Mouse (Mus musculus): ENCODE measurements around the gene Ccdc34.
"Not testable (repeated sequence)": the region's sequence is repeated elsewhere in the genome, so short reads cannot be mapped to it uniquely, and the experiment has no call there.

Gene Ccdc34

DNA sequence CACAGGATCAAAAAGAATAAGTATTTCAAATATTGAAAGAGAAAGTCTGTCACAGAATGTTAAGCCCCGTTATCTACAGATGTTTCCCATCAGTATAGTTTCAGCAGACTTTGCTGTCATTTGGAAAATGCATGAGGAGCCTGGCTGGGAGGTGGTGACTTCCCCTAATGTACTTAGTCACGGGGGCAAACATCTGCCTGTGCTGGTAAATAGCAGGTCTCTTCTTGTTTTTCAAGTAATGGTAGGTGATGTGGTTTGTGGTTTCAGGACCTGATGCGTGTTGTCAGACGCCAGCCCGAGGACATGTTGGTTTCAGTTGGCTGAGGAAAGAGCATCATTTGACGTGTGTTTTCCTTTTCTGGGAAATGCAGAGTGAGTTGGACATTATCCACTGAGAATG is 62.9 kb downstream of the Ccdc34 start:
- DNase-seq (ENCODE audit: low read depth), result no peak

DNA sequence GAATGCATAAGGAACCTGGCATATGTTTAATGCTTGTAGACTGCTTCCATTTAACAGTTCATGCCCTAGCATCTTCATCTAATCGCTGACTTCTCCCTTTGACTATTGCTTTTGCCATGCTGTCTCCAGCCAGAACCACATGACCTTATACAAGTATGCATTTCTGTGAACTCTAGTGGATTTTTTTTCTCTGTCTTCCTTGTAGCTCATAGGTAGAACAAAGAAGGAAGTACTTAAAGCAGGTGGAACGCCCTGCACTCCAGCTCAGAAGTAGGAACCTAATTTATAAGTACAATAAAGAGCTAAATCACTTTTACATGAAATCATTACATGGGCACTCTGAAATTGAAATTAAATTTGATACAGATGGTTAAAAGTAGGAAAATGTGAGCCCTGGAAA is 65.4 kb downstream of the Ccdc34 start:
- no peak for DNase-seq (ENCODE audit: low read depth)

DNA sequence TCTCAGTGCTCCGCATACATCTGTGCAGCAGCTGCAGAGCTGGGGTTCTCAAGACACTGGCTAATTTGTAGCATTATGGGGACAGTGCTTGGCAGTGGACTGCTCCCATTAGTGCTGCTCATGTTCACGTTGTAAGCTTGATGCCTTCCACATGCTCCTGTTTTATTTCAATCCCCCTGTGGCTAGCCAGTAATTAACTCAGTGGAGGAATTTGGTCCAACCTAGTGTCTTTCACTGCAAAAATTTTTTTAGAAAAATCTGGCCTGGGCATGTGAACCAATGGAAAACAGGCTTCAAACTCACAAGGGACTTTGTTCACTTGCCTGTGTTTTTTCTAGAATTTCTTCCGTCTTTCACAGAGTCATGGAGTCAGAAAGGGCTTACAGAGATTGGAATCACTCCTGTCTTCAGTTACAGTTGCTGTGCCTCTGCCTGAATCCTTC is 68.1 kb downstream of the Ccdc34 start:
- DNase-seq (ENCODE audit: low read depth), result no peak

DNA sequence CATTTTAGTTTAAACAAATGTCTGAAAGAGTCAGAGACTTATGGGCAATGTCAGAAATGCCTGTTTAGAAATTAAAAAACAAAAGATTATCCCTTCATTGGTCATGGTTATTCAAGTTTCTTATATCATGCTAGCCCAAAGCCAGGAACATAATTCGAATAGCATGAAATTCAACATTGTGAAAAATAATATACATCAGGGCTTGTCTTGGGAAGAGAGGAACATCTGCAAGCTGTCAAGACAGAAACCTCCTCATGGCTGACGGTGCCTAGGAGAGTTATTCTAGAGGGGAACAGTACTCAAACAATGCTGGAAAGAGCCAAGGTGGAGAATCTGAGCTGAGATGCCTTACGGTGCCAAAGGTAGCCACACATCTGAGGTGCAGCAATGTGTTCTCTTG is 96.5 kb downstream of the Ccdc34 start:
- no peak for DNase-seq (ENCODE audit: low read depth)

DNA sequence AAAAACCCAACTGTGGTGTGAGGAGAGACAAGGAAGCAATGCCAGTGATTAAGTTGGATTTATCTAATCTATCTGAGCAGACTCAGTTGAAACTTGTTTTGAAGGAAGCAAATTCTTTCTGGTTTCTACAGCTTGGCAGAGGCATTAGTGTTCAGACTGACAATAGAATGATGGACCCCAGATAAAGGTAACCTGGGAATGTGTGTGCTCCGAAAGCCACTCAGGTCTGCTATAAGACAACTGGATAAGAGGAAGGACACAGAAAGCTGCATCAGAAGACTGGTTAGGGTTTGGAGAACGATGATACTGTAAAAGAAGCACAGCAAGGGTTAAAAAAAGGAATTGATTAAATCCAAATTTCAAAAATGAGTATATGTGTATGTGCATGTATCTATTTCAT is 111.8 kb downstream of the Ccdc34 start:
- no peak for DNase-seq (ENCODE audit: low read depth)

DNA sequence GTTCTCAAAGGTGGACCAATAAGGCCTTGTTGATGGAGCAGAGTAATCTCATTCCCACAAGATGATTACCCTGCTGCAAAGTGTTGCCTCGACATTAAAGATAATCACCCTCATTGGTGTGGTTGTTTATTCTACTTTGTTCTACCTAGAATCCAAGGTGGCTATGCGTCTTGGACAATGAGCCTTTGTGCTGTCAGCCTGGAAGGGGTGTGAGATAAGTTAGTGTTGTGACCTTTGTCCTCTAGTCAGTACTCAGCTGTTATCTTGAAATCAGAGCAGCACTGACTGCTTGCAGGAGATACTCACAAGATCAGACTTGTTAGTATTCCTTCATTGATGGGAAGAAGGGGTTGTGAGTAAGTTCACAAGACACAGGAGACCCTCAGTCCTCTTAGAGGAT is 114.0 kb downstream of the Ccdc34 start:
- DNase-seq (ENCODE audit: low read depth), result no peak

DNA sequence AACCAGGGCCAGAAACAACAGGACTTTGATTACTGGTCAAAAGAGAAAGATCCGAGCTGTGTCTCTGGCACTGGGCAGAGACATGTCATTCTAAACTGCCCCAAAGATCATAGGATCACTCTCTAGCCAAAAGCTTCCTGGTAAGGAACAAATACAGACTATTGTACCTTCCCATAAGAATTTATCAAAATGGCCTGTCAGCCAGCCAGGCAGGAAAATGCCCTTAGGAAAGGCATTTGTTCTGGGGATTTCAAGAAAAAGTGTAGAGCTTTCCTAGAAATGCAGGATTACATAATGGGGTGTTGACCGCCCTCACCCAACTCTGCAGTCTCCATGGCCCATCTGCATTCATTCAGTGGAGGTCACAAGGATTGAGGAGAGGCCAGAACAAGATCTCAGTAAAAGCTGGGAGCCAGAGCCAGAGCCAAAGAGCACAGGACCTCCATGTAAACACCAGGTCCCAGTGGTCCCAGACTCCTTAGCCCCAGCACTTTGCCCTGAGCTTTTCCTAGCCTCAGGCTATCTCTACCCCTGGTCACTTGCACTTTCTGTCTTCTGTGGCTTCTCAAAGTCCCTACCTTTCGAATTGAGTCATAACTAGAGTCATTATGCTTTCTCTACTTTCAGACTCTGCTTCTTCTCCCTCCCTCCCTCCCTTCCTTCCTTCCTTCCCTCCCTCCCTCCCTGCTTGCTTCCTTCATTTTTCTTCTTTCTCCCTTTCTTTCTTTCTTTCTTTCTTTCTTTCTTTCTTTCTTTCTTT is 115.9 kb downstream of the Ccdc34 start:
- peak; percentile 54 for DNase-seq (ENCODE audit: low read depth)

DNA sequence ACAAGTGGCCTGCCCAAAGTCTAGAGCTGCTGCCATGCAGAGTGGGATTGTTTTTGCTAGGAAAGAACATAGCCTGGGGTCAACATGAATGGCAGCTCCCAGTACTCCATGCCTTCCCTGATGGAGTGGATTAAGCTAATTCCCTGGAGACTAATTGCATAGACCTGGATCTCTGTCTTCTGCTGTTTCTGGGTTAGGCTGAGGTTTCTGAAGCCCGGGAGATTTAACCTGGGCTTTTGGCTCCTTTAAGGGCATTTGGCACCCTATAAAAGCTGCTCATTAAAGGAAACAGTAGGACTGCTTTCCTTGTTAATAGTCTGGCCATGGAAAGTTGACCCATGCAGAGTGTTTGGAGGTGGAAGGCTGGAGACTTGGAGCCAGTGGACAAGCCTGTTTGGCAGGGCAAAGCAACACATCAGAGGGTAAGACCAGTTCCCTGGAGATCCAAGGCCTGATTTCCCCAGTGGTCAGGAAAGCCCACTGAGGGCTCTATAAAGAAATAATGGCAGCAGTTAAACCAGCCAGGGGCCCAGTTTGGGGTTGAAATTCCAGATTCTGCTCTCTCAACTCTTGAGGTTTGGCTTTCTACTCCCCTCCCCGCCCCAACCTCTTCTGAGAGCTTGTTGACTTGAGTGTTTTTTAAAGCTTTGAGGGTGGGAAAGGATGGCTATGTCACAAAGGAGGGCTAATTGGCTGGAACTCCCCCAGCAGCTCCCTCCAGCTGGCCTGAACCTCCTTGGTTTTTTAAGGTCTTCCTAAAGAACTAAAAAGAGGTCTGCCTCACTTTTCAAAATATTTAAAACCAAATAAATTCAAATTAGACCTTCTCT is 117.4 kb downstream of the Ccdc34 start:
- peak; percentile 39 for DNase-seq (ENCODE audit: low read depth)

DNA sequence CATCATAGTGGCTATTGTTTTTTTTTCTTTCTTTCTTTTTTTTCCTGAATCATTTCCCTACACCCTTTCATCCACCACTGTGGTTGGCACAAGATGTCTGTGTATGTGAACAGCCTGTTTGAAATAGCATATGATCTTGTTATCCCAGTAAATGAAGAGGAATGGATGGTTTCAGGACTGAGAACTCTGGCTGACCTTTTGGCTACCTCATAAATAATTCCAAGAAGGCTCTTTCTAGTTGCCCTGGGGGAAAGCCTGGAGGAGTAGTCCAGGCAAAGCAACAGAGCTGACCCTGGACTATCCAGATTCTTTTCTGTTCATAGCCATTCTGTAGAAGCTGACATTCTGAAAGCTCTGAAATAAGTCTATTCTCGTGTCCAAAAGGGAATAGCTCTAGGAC is 119.7 kb downstream of the Ccdc34 start:
- DNase-seq (ENCODE audit: low read depth), result peak; percentile 63

DNA sequence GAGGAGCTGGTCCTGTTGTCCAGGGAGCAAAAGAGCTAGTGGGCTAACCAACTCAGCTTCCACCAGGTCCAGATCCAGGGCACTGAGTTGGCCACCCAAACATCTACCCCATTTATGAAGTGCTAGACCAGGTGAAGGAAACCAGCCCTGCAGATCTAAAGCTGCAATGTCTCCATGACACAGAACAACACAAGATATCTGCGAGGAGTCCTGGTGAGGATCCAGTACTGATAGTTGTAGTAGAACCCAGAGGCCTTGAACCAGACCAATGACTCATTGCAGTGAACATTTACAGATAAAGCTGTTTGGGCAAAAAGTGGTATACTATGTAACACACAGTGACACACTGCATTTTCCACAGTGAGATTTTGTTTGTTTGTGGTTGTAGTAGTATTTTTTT is 120.5 kb downstream of the Ccdc34 start:
- DNase-seq (ENCODE audit: low read depth), result no peak

DNA sequence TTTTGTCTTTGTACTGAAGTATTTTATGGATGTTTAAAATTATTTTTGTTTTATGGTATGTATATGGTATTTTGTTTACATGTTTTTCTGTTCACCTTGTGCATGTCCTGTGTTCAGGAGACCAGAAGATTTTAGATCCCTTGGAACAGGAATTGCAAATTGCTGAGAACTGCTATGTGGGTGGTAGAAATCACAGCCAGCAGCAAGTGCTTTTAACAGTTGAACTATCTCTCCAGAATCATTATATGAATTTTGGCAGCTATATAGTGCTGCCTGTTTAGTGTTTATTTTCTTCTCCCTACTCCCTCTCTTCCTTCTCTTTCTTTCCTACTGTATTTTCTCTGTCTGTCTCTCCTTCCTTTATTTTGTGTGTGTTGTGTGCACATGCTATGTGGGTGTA is 130.4 kb downstream of the Ccdc34 start:
- DNase-seq (ENCODE audit: low read depth), result not testable (repeated sequence)

DNA sequence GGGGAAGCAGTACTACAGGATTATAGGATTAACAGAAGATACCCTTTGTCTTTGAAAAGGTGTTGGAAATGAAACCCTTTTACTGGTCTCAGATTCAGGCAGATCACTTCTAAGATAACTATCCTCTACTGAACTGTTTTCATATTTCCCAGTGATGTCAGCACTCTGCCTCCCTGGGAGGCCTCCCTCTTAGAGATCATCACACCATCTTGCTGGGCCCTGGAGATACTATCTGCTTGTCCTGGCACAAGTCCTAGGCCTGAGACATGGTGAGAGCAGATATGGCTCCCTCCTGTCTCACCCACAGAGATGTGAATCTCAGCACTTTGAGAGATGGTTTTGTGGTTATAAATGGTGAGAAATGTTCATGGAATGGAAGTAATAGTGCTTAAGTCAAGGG is 131.6 kb downstream of the Ccdc34 start:
- peak; percentile 74 for DNase-seq (ENCODE audit: low read depth)

DNA sequence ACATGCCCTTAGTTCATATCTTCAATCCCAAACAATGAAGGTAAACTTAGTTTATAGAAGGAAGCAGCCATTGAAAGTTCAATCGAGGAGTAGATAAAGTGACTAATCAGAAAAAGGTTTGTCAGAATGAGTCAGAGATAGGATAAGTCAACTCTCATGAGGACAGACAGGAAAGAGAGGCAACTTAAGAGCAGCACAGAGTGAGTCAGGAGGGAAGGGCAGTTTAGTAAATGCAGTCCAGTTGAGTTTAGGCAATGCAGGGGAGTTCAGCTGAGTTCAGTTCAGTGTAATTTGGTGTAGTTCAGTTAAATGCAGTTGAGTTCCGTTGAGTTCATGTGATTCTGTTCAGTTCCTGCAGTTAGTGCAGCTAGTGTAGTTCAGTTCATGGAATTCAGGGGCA is 138.7 kb downstream of the Ccdc34 start:
- DNase-seq (ENCODE audit: low read depth), result peak; percentile 52

DNA sequence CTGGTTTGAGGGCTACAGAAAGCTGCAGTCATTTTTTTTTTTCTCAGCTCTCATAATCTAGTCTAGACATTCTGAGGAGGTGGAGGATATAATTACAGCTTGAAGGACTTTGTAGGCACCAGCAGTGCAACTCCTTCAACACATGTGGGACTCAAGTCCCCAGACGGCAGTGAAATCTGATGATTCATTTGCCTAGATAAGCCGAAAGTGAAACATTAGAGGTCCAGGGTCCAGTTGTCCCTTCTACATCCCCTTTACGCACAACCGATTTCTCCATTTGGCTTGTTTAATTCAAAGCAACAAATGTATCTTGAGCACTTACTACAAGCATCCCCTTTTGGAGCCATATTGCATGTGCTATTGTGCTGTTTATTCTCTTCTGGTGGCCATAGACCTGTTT is 147.4 kb downstream of the Ccdc34 start:
- DNase-seq (ENCODE audit: low read depth), result no peak

DNA sequence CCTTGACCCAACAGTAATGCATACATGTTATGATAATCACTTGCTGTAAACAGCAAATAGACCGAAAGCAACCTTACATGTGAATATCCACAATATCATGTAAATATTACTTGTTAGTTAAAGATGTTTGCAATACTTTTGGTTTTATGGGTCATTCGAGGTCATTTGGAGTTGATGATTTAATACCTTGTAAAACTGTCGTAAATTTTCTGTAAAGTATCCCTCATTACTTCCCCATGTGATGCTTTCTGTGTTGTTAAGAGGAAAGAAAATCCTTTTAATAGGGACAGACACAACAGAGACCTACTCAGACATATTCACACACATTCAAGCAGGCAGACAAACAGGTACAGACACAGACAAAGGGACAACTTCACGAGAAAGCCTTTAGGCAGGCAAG is 150.1 kb downstream of the Ccdc34 start:
- peak; percentile 56 for DNase-seq (ENCODE audit: low read depth)

DNA sequence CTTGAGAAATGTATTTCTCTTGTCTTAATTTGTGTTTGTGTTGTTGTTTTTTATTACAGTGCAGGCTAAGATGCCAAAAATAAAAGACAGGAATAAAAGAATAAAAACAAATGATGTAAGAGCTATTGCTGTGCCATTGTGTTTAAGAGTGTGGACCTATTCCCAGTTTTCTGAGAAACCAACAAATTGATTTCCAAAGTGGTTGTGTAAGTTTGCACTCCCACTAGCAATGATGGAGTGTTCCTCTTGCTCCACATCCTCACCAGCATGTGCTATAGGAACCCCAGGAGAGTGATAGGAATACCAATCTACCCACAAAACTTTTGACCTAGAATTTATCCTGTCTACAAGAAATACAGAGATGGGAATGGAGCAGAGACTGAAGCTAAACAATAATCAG is 150.7 kb downstream of the Ccdc34 start:
- DNase-seq (ENCODE audit: low read depth), result peak; percentile 67

DNA sequence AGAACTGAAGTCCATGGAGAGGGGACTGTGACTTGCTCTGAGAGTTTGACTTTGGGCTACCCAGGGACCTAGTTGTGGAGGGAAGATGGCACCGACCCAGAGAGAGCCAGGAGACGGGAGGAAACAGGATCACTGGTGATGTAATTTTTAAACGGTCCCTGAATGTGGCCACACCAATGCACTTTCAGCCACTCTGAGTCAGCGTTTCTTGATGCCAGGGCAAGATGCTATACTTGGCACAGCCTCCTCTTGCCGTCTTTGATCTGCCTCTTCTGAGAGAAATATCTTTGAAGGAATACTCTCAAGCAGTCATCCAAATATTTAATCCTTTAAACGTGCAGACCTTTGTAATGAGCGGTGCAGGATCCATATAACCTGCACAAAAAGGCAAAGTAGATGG is 154.8 kb downstream of the Ccdc34 start:
- DNase-seq (ENCODE audit: low read depth), result peak; percentile 46

DNA sequence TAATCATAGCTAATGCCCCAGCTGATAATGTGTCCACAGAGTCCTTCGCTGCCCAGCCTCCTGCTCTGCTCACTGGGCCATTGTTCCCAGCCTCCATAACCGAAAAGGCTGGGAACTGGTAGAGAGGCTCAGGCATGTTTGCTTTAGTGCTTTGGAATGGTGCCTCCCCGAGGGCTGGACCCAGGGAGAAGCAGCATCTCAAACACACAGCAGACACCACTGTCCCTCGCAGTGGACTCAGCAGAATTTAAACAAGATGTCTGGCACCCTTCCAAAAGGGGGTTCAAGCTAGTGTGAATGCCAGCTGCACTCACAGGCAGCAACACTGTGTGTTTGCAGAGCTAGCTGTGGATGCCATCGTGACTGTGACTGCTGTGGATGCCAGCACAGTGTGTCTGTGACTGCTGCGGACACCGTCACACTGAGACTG is 156.2 kb downstream of the Ccdc34 start:
- peak; percentile 62 for DNase-seq (ENCODE audit: low read depth)

DNA sequence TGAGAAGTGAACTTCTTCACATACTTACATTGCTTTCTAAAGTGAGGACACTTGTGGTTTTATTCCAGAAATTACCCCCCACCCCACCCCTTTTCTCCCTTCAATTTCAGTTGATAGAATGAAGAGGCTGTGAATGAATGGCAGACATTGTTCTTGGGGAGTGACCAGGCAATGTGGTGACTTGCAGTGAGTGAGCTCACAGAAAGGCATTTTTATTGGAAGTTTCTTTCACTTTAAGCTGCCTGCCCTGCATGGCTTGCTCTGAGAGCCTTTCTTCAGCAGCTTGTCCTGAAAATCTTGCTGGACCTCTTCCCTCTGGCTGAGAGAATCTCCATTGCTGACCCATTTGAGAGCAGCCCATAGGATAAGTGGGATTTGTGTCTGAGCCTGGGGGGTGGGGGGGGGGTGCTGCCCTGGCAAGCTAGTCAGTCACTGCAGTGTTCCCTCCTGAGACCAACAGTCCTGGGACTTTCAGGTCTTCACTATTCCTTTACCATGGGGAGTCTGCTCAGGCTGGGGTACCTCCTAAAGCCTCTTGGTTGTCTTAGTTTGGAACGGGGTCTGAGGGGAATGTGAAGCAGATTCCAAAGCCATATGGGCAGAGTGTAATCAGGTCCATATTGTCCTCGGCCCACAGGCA is 159.3 kb downstream of the Ccdc34 start:
- peak; percentile 73 for DNase-seq (ENCODE audit: low read depth)

DNA sequence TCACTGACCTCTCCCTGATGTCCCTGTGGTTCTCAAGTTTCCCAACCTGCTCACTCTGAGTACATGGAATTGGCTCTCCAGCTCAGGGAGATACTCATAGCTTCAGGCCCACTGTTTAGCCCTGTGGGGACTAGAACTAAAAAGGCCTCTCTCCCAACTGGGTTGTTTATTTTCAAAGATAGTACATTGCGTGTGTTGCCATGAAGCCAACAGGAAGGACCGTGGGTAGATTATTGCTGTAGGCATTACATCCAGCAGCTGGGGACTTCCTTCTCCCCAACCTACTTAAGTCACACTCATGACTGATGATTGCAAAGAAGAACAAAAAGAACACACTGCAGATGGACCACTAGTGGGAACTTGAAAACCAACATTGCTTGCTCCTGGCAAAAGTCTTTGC is 159.8 kb downstream of the Ccdc34 start:
- DNase-seq (ENCODE audit: low read depth), result peak; percentile 35

DNA sequence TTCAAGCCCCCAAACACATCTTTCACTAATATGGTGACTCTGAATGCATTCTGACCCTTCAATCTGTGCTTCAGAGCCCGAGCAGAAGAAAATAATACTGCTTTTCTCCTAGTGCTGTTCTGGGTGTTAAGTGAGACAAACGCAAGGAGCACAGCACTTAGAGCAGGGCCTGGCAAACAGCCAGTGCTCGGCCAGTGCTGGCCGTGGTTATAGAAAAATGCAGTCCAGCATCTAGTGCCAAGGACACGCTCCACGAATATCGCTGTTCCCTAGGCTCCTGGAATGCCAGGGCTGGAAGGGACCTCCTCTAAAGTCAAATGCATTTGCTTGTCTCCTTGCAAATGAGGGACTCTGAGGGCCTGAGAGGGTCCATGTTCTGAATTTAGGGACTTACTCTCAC is 160.3 kb downstream of the Ccdc34 start:
- peak; percentile 79 for DNase-seq (ENCODE audit: low read depth)

DNA sequence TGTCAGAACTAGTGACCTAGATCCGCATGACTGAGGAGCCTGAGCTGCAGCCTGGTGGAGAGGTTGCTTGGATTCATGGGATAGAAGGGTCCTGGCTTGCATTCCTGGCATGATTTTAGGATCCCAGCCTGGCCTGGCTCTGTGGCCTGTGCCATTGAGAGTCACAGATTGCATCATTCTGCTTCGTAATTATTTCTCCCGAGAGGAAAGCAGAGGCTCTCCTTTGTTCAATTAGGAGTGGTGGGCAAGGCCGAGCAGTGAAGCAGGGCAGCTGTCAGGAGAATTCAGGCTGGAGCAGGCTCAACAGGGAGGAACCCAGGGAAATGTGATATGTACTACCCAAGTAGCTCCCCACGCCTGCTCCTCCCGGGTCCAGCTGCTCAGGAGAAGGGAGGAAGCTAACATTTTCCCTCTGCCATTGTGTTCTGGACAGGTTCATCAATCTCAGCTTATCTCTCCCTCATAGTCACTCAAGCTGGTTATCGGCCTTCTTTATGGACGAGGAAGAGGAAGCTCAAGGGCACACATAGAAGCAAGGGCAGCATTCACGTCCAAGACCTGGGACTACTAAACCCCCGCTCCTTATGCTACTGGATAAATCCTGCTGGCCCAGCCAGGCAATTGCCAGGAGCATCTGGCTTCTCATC is 162.2 kb downstream of the Ccdc34 start:
- peak; percentile 15 for DNase-seq (ENCODE audit: low read depth)

DNA sequence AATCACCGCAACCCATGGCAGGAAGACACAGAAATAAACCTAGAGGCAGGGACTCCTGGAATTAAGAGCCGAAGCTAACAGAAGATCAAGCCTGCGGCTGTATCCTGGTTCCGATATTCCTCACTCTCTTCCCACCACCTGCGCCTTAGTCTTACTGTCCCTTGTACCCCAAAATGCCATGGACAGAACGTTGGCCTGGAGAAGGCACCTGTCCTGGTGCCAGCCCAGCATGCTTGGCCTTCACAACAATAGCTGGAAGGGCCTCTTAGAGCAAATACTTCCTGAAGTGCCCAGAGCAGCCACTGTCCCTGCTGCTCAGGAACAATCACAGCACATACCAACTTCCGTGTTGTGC is 162.7 kb downstream of the Ccdc34 start:
- DNase-seq (ENCODE audit: low read depth), result no peak
